ENCODE assay signal across 8 mouse cellular contexts in the genomic region with DNA sequence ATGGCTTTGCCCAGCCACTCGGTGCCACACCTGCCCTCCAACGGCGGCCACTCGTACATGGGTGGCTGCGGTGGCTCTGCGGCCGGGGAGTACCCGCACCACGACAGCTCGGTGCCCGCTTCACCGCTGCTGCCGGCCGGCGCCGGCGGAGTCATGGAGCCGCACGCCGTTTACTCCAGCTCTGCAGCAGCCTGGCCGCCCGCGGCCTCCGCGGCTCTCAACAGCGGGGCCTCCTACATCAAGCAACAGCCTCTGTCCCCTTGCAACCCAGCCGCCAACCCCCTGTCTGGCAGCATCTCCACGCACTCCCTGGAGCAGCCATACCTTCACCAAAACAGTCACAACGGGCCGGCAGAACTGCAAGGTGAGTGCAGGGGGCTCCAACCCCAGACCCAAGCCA. TPM values are rescaled to one million over a fixed set of nuclear protein-coding genes. Genes with fewer than 3 reads are reported as not detected.
DNase-seq lines count a peak whose midpoint lies in the region; ATAC-seq and TF ChIP-seq lines count a peak whose summit lies in the region.

No protein-coding gene starts in this region.

- peaks cover 53% of the 10 kb centered on the region for H3K4me1 ChIP-seq in forebrain, embryonic 10.5 days
- no peaks in the 10 kb centered on the region for H3K4me1 ChIP-seq in forebrain, postnatal 0 days (ENCODE audit: insufficient read depth)
- peaks cover 49% of the 10 kb centered on the region for H3K4me1 ChIP-seq in E14TG2a.4 (replicated peaks; ENCODE audit: low read depth, low read length)
- H3K4me1 ChIP-seq in hindbrain, embryonic 12.5 days, result peaks cover 27% of the 10 kb centered on the region
- no peaks in the 10 kb centered on the region for H3K4me1 ChIP-seq in lung, postnatal 0 days (ENCODE audit: insufficient read depth, low read depth, low read length)
- peaks cover 6% of the 10 kb centered on the region for H3K4me1 ChIP-seq in thymus, adult 2 months (replicated peaks; ENCODE audit: control insufficient read depth, insufficient read depth, low read length)

- no peak for TF ChIP-seq POLR2A in thymus, adult 2 months (IDR thresholded peaks at IDR 0.05; ENCODE audit: control insufficient read depth, extremely low read depth, insufficient read depth, low read length, poor library complexity)

- DNase-seq in forebrain, embryonic 10.5 days (ENCODE audit: extremely low spot score, low spot score), result peak; percentile 51
- DNase-seq in forebrain, postnatal 0 days, result no peak
- DNase-seq in lung, postnatal 0 days (ENCODE audit: low spot score), result no peak
- DNase-seq in thymus, adult 2 months, result no peak
- DNase-seq in spleen, postnatal 14 days (ENCODE audit: low spot score in 2 of 2), result no peak
- DNase-seq in ovary, postnatal 14 days (ENCODE audit: low spot score), result no peak

- under 1% methylated on average over 30 of the region's 30 CpGs for WGBS in forebrain, embryonic 10.5 days
- WGBS in forebrain, postnatal 0 days, result 5% methylated on average over 28 of the region's 30 CpGs
- WGBS in hindbrain, embryonic 12.5 days, result 2% methylated on average over 30 of the region's 30 CpGs
- 4% methylated on average over 30 of the region's 30 CpGs for WGBS in lung, postnatal 0 days
- 17% methylated on average over 30 of the region's 30 CpGs for WGBS in thymus, adult 2 months

- no peak for TF ChIP-seq CTCF in forebrain, postnatal 0 days (IDR thresholded peaks at IDR 0.05; ENCODE audit: low read depth)
- no peak for TF ChIP-seq CTCF in E14TG2a.4 (conservative IDR thresholded peaks at IDR 0.05; ENCODE audit: low read length)
- TF ChIP-seq CTCF in lung, postnatal 0 days (IDR thresholded peaks at IDR 0.05), result no peak
- no peak for TF ChIP-seq CTCF in thymus, adult 2 months (IDR thresholded peaks at IDR 0.05; ENCODE audit: borderline replicate concordance, control insufficient read depth, extremely low read depth, insufficient read depth, low read length, poor library complexity)

- H3K9me3 ChIP-seq in forebrain, embryonic 10.5 days, result no peaks in the 10 kb centered on the region
- H3K9me3 ChIP-seq in forebrain, postnatal 0 days (ENCODE audit: low read length), result no peaks in the 10 kb centered on the region
- H3K9me3 ChIP-seq in E14TG2a.4 (ENCODE audit: low read length), result no peaks in the 10 kb centered on the region
- H3K9me3 ChIP-seq in hindbrain, embryonic 12.5 days (replicated peaks), result no peaks in the 10 kb centered on the region
- H3K9me3 ChIP-seq in lung, postnatal 0 days (ENCODE audit: low read length), result no peaks in the 10 kb centered on the region

- H3K36me3 ChIP-seq in forebrain, embryonic 10.5 days (replicated peaks), result no peaks in the 10 kb centered on the region
- H3K36me3 ChIP-seq in forebrain, postnatal 0 days (ENCODE audit: insufficient read depth), result no peaks in the 10 kb centered on the region
- H3K36me3 ChIP-seq in E14TG2a.4 (ENCODE audit: insufficient read depth, low read length), result no peaks in the 10 kb centered on the region
- H3K36me3 ChIP-seq in hindbrain, embryonic 12.5 days, result no peaks in the 10 kb centered on the region
- H3K36me3 ChIP-seq in lung, postnatal 0 days (ENCODE audit: insufficient read depth, low read length), result no peaks in the 10 kb centered on the region
- H3K36me3 ChIP-seq in thymus, adult 2 months (ENCODE audit: control insufficient read depth, insufficient read depth, low read length), result no peaks in the 10 kb centered on the region

- peak overlapping the region; percentile 58 for H3K4me3 ChIP-seq in forebrain, embryonic 10.5 days
- H3K4me3 ChIP-seq in forebrain, postnatal 0 days (ENCODE audit: low read depth, low read length), result no peak overlapping the region
- H3K4me3 ChIP-seq in E14TG2a.4 (replicated peaks; ENCODE audit: low read length), result peak overlapping the region; percentile 69
- peak overlapping the region; percentile 43 for H3K4me3 ChIP-seq in hindbrain, embryonic 12.5 days
- peak overlapping the region; percentile 74 for H3K4me3 ChIP-seq in lung, postnatal 0 days (ENCODE audit: low read depth, low read length)
- no peak overlapping the region for H3K4me3 ChIP-seq in thymus, adult 2 months (ENCODE audit: control insufficient read depth, insufficient read depth, low read length)

- TF ChIP-seq EP300 in lung, postnatal 0 days (IDR thresholded peaks at IDR 0.05), result no peak

- H3K9ac ChIP-seq in forebrain, postnatal 0 days, result no peak overlapping the region
- peak overlapping the region; percentile 23; the same call in 1 of the 2 replicates for H3K9ac ChIP-seq in hindbrain, embryonic 12.5 days
- H3K9ac ChIP-seq in lung, postnatal 0 days (replicated peaks; ENCODE audit: low read depth), result peak overlapping the region; percentile 67

- H3K4me2 ChIP-seq in forebrain, postnatal 0 days (ENCODE audit: low read depth), result no peak overlapping the region
- peak overlapping the region; percentile 82 for H3K4me2 ChIP-seq in hindbrain, embryonic 12.5 days (replicated peaks)
- peak overlapping the region; percentile 79 for H3K4me2 ChIP-seq in lung, postnatal 0 days (replicated peaks; ENCODE audit: low read depth, low read length)

- ATAC-seq in forebrain, postnatal 0 days, result no peak
- ATAC-seq in hindbrain, embryonic 12.5 days (ENCODE audit: low FRiP score), result no peak
- ATAC-seq in lung, postnatal 0 days, result no peak

- H3K27me3 ChIP-seq in forebrain, embryonic 10.5 days (ENCODE audit: poor library complexity, severe bottlenecking), result peaks cover 100% of the 10 kb centered on the region
- peaks cover 87% of the 10 kb centered on the region for H3K27me3 ChIP-seq in forebrain, postnatal 0 days (ENCODE audit: insufficient read depth, low read length)
- H3K27me3 ChIP-seq in E14TG2a.4 (ENCODE audit: insufficient read depth, low read length), result peaks cover 94% of the 10 kb centered on the region
- H3K27me3 ChIP-seq in hindbrain, embryonic 12.5 days, result peaks cover 99% of the 10 kb centered on the region
- peaks cover 36% of the 10 kb centered on the region for H3K27me3 ChIP-seq in lung, postnatal 0 days (replicated peaks; ENCODE audit: insufficient read depth, low read length)
- H3K27me3 ChIP-seq in thymus, adult 2 months (ENCODE audit: control insufficient read depth, insufficient read depth, low read length), result peaks cover 42% of the 10 kb centered on the region

- H3K27ac ChIP-seq in forebrain, embryonic 10.5 days, result no peak overlapping the region; the same call in 1 of the 2 replicates
- no peak overlapping the region for H3K27ac ChIP-seq in forebrain, postnatal 0 days (ENCODE audit: low read depth, low read length)
- no peak overlapping the region for H3K27ac ChIP-seq in hindbrain, embryonic 12.5 days
- H3K27ac ChIP-seq in lung, postnatal 0 days (ENCODE audit: low read length), result peak overlapping the region; percentile 95
- H3K27ac ChIP-seq in thymus, adult 2 months (ENCODE audit: control insufficient read depth, insufficient read depth, low read length), result no peak overlapping the region

RNA-seq across cellular contexts. Expression of a gene that starts 0.8 kb away (rescaled TPM):
- polyA plus RNA-seq in forebrain, embryonic 10.5 days (2016; fragmentation: Nextera tagmentation; extraction: Ambion mirVana), result 2.5 and 2.9 TPM in 2 replicates
- 1.3 and 2.3 TPM in 2 replicates for total RNA-seq in forebrain, postnatal 0 days (2014; rRNA removed)
- polyA plus RNA-seq in forebrain, postnatal 0 days (2015; fragmentation: Nextera tagmentation; extraction: Ambion mirVana), result 1.4 and 1.6 TPM in 2 replicates
- polyA plus RNA-seq in hindbrain, embryonic 12.5 days (2016; fragmentation: Nextera tagmentation; extraction: Ambion mirVana), result 2.0 and 3.2 TPM in 2 replicates
- 156 and 194 TPM in 2 replicates for polyA plus RNA-seq in lung, postnatal 0 days (2015; fragmentation: Nextera tagmentation; extraction: Ambion mirVana)
- 0.94 and 1.3 TPM in 2 replicates for polyA plus RNA-seq in thymus, adult 2 months (2012; rRNA removed)

RNA-seq across cellular contexts. Expression of a gene that starts 23.2 kb away (rescaled TPM):
- 69.1 and 69.5 TPM in 2 replicates for polyA plus RNA-seq in forebrain, embryonic 10.5 days (2016; fragmentation: Nextera tagmentation; extraction: Ambion mirVana)
- total RNA-seq in forebrain, postnatal 0 days (2014; rRNA removed), result 38.7 and 76.5 TPM in 2 replicates
- polyA plus RNA-seq in forebrain, postnatal 0 days (2015; fragmentation: Nextera tagmentation; extraction: Ambion mirVana), result 30.3 and 33.3 TPM in 2 replicates
- 60.0 and 69.3 TPM in 2 replicates for polyA plus RNA-seq in hindbrain, embryonic 12.5 days (2016; fragmentation: Nextera tagmentation; extraction: Ambion mirVana)
- 36.1 and 37.7 TPM in 2 replicates for polyA plus RNA-seq in lung, postnatal 0 days (2015; fragmentation: Nextera tagmentation; extraction: Ambion mirVana)
- polyA plus RNA-seq in thymus, adult 2 months (2012; rRNA removed), result 60.8 and 69.4 TPM in 2 replicates

RNA-seq across cellular contexts. Expression of a gene that starts 31.0 kb away (rescaled TPM):
- polyA plus RNA-seq in forebrain, embryonic 10.5 days (2016; fragmentation: Nextera tagmentation; extraction: Ambion mirVana), result 4.6 and 6.1 TPM in 2 replicates
- total RNA-seq in forebrain, postnatal 0 days (2014; rRNA removed), result 3.1 and 6.5 TPM in 2 replicates
- 2.6 and 2.7 TPM in 2 replicates for polyA plus RNA-seq in forebrain, postnatal 0 days (2015; fragmentation: Nextera tagmentation; extraction: Ambion mirVana)
- 22.7 and 25.4 TPM in 2 replicates for polyA plus RNA-seq in hindbrain, embryonic 12.5 days (2016; fragmentation: Nextera tagmentation; extraction: Ambion mirVana)
- polyA plus RNA-seq in lung, postnatal 0 days (2015; fragmentation: Nextera tagmentation; extraction: Ambion mirVana), result 0.47 and 0.58 TPM in 2 replicates
- 0.80 and 0.85 TPM in 2 replicates for polyA plus RNA-seq in thymus, adult 2 months (2012; rRNA removed)

RNA-seq across cellular contexts. Expression of a gene that starts 42.7 kb away (rescaled TPM):
- 0.76 and 0.79 TPM in 2 replicates for polyA plus RNA-seq in forebrain, embryonic 10.5 days (2016; fragmentation: Nextera tagmentation; extraction: Ambion mirVana)
- total RNA-seq in forebrain, postnatal 0 days (2014; rRNA removed), result 0.19 TPM in 1 of 2 replicates, not detected in the other
- polyA plus RNA-seq in forebrain, postnatal 0 days (2015; fragmentation: Nextera tagmentation; extraction: Ambion mirVana), result 0.06 TPM in 1 of 2 replicates, not detected in the other
- polyA plus RNA-seq in hindbrain, embryonic 12.5 days (2016; fragmentation: Nextera tagmentation; extraction: Ambion mirVana), result 1.8 and 2.2 TPM in 2 replicates
- 0.88 and 1.3 TPM in 2 replicates for polyA plus RNA-seq in lung, postnatal 0 days (2015; fragmentation: Nextera tagmentation; extraction: Ambion mirVana)
- 0.11 and 0.14 TPM in 2 replicates for polyA plus RNA-seq in thymus, adult 2 months (2012; rRNA removed)

Comparison
In these comparisons a context has a peak if more than half of its experiments do, and no peak if none do; other contexts are left out.
1. H3K4me3 ChIP-seq: peak in forebrain, embryonic 10.5 days (single experiment), E14TG2a.4 (single experiment), hindbrain, embryonic 12.5 days (single experiment) and lung, postnatal 0 days (single experiment); none in forebrain, postnatal 0 days (single experiment) and thymus, adult 2 months (single experiment).
2. RNA of a gene that starts 0.8 kb away (polyA plus RNA-seq): 156 to 194 TPM in lung, postnatal 0 days; 2.5 to 2.9 TPM in forebrain, embryonic 10.5 days, 2.0 to 3.2 TPM in hindbrain, embryonic 12.5 days, 1.4 to 1.6 TPM in forebrain, postnatal 0 days and 0.94 to 1.3 TPM in thymus, adult 2 months; every median in the first group is over 10 times any median in the second.